Mouse (Mus musculus): ENCODE results near the gene Mindy4b-ps. TPM values are rescaled to one million over a fixed set of nuclear protein-coding genes. Genes with fewer than 3 reads are reported as not detected.

The Mindy4b-ps gene
- polyA plus RNA-seq, 1 experiment from 2014 or later, result not detected

GRCm38 (mm10) chr3:58798245-58798644 lies 23.9 kb downstream of the Mindy4b-ps start:
- Histone ChIP-seq H3K9me3 (ENCODE audit: control insufficient read depth, low read length) (no peaks in the 10 kb centered on the region), H3K27ac (ENCODE audit: low read depth, low read length) (no peak overlapping the region), H3K4me2 (no peak overlapping the region), H3K9ac (ENCODE audit: low read length) (no peak overlapping the region), H3K4me3 (ENCODE audit: low read depth, low read length) (no peak overlapping the region), H3K36me3 (ENCODE audit: control insufficient read depth, insufficient read depth, low read length) (no peaks in the 10 kb centered on the region), H3K27me3 (ENCODE audit: control insufficient read depth, insufficient read depth, low read length) (no peaks in the 10 kb centered on the region; the same call in 1 of the 2 replicates), H3K4me1 (ENCODE audit: control insufficient read depth, insufficient read depth, low read length) (no peaks in the 10 kb centered on the region)
- DNase-seq (ENCODE audit: low spot score, missing footprints), result no peak
- 86% methylated on average over 8 of the region's 8 CpGs for WGBS
- ATAC-seq (ENCODE audit: low FRiP score), result no peak

GRCm38 (mm10) chr3:58789473-58789872 lies 32.6 kb downstream of the Mindy4b-ps start:
- H3K27me3 ChIP-seq (ENCODE audit: control insufficient read depth, insufficient read depth, low read length), result no peaks in the 10 kb centered on the region; the same call in 1 of the 2 replicates
- H3K27ac ChIP-seq (ENCODE audit: low read depth, low read length), result no peak overlapping the region
- no peak overlapping the region for H3K9ac ChIP-seq (ENCODE audit: low read length)
- no peak overlapping the region for H3K4me2 ChIP-seq
- no peaks in the 10 kb centered on the region for H3K36me3 ChIP-seq (ENCODE audit: control insufficient read depth, insufficient read depth, low read length)
- no peaks in the 10 kb centered on the region for H3K9me3 ChIP-seq (ENCODE audit: control insufficient read depth, low read length)
- 63% methylated on average over 7 of the region's 7 CpGs for WGBS
- H3K4me3 ChIP-seq (ENCODE audit: low read depth, low read length), result no peak overlapping the region
- DNase-seq (ENCODE audit: low spot score, missing footprints) (no peak), ATAC-seq (ENCODE audit: low FRiP score) (no peak)
- no peaks in the 10 kb centered on the region for H3K4me1 ChIP-seq (ENCODE audit: control insufficient read depth, insufficient read depth, low read length)

GRCm38 (mm10) chr3:58789033-58789432 lies 33.1 kb downstream of the Mindy4b-ps start:
- no peaks in the 10 kb centered on the region for H3K36me3 ChIP-seq (ENCODE audit: control insufficient read depth, insufficient read depth, low read length)
- DNase-seq (ENCODE audit: low spot score, missing footprints) (no peak), ATAC-seq (ENCODE audit: low FRiP score) (no peak)
- 79% methylated on average over 5 of the region's 5 CpGs for WGBS
- no peak overlapping the region for H3K4me2 ChIP-seq
- no peaks in the 10 kb centered on the region for H3K27me3 ChIP-seq (ENCODE audit: control insufficient read depth, insufficient read depth, low read length)
- H3K4me3 ChIP-seq (ENCODE audit: low read depth, low read length), result no peak overlapping the region
- no peak overlapping the region for H3K9ac ChIP-seq (ENCODE audit: low read length)
- no peak overlapping the region for H3K27ac ChIP-seq (ENCODE audit: low read depth, low read length)
- H3K9me3 ChIP-seq (ENCODE audit: control insufficient read depth, low read length), result no peaks in the 10 kb centered on the region
- H3K4me1 ChIP-seq (ENCODE audit: control insufficient read depth, insufficient read depth, low read length), result no peaks in the 10 kb centered on the region

DNA sequence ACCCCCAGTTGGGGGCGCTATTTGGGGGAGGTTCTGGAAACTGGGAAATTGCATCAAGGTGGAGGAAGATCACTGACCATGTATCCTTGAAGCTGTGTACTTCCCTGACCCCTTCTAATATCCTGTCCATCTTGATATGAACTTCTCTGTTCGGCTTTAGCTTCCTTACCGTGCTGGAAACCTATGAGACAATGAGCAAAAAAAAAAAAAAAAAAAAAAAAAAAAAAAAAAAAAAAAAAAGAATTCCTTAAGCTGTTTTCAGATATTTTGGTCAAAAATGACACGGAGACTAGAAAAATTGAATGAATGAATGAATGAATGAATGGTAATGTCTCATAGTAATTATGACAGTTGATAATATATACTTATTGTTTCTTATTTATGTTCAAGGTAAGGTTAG lies 35.6 kb downstream of the Mindy4b-ps start:
- Histone ChIP-seq H3K4me3 (ENCODE audit: low read depth, low read length) (no peak overlapping the region), H3K27ac (ENCODE audit: low read depth, low read length) (no peak overlapping the region), H3K36me3 (ENCODE audit: control insufficient read depth, insufficient read depth, low read length) (no peaks in the 10 kb centered on the region), H3K27me3 (ENCODE audit: control insufficient read depth, insufficient read depth, low read length) (no peaks in the 10 kb centered on the region), H3K4me2 (no peak overlapping the region), H3K9me3 (ENCODE audit: control insufficient read depth, low read length) (no peaks in the 10 kb centered on the region), H3K9ac (ENCODE audit: low read length) (no peak overlapping the region), H3K4me1 (ENCODE audit: control insufficient read depth, insufficient read depth, low read length) (no peaks in the 10 kb centered on the region)
- no peak for ATAC-seq (ENCODE audit: low FRiP score)
- WGBS, result 74% methylated on average over 4 of the region's 4 CpGs
- DNase-seq (ENCODE audit: low spot score, missing footprints), result no peak

DNA sequence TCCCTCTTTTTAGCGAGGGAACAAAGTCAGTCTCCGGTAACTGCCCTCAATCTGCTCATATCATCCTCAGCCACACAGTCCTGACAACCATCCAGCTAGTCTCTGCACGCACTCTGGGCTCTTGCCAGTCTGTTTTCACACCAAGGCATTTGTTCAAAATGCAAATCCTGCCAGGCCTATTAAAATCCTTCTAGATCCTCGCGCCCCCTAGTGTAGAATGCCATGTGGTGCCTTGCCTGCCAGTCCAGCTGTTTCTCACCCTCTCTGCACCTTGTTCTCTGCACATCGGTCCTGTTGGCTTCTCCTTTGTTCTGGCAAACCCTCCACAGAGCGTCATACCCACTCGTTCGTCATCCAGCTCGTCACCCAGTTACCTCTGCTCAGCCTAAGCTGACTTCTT lies 36.2 kb downstream of the Mindy4b-ps start:
- no peak overlapping the region for H3K4me2 ChIP-seq
- no peak overlapping the region for H3K4me3 ChIP-seq (ENCODE audit: low read depth, low read length)
- no peak overlapping the region for H3K9ac ChIP-seq (ENCODE audit: low read length)
- peak; percentile 93 for DNase-seq (ENCODE audit: low spot score, missing footprints)
- ATAC-seq (ENCODE audit: low FRiP score), result peak; percentile 73; the same call in 1 of the 2 replicates
- H3K9me3 ChIP-seq (ENCODE audit: control insufficient read depth, low read length), result no peaks in the 10 kb centered on the region
- no peaks in the 10 kb centered on the region for H3K27me3 ChIP-seq (ENCODE audit: control insufficient read depth, insufficient read depth, low read length)
- H3K4me1 ChIP-seq (ENCODE audit: control insufficient read depth, insufficient read depth, low read length), result no peaks in the 10 kb centered on the region
- no peaks in the 10 kb centered on the region for H3K36me3 ChIP-seq (ENCODE audit: control insufficient read depth, insufficient read depth, low read length)
- H3K27ac ChIP-seq (ENCODE audit: low read depth, low read length), result no peak overlapping the region
- 30% methylated on average over 10 of the region's 10 CpGs for WGBS

GRCm38 (mm10) chr3:58784219-58785092 lies 37.7 kb downstream of the Mindy4b-ps start:
- H3K27ac ChIP-seq (ENCODE audit: low read depth, low read length), result no peak overlapping the region
- ATAC-seq (ENCODE audit: low FRiP score), result no peak
- no peaks in the 10 kb centered on the region for H3K9me3 ChIP-seq (ENCODE audit: control insufficient read depth, low read length)
- H3K9ac ChIP-seq (ENCODE audit: low read length), result no peak overlapping the region
- H3K4me3 ChIP-seq (ENCODE audit: low read depth, low read length), result no peak overlapping the region
- WGBS, result 38% methylated on average over 8 of the region's 8 CpGs
- H3K27me3 ChIP-seq (ENCODE audit: control insufficient read depth, insufficient read depth, low read length), result no peaks in the 10 kb centered on the region
- H3K36me3 ChIP-seq (ENCODE audit: control insufficient read depth, insufficient read depth, low read length), result no peaks in the 10 kb centered on the region
- peak; percentile 90 for DNase-seq (ENCODE audit: low spot score, missing footprints)
- H3K4me2 ChIP-seq, result no peak overlapping the region
- H3K4me1 ChIP-seq (ENCODE audit: control insufficient read depth, insufficient read depth, low read length), result no peaks in the 10 kb centered on the region

GRCm38 (mm10) chr3:58783602-58784218 lies 38.4 kb downstream of the Mindy4b-ps start:
- DNase-seq (ENCODE audit: low spot score, missing footprints) (no peak), ATAC-seq (ENCODE audit: low FRiP score) (no peak)
- Histone ChIP-seq H3K27ac (ENCODE audit: low read depth, low read length) (no peak overlapping the region), H3K4me2 (no peak overlapping the region), H3K36me3 (ENCODE audit: control insufficient read depth, insufficient read depth, low read length) (no peaks in the 10 kb centered on the region), H3K27me3 (ENCODE audit: control insufficient read depth, insufficient read depth, low read length) (no peaks in the 10 kb centered on the region), H3K9ac (ENCODE audit: low read length) (no peak overlapping the region), H3K9me3 (ENCODE audit: control insufficient read depth, low read length) (no peaks in the 10 kb centered on the region), H3K4me1 (ENCODE audit: control insufficient read depth, insufficient read depth, low read length) (no peaks in the 10 kb centered on the region), H3K4me3 (ENCODE audit: low read depth, low read length) (no peak overlapping the region)
- 54% methylated on average over 8 of the region's 8 CpGs for WGBS

DNA sequence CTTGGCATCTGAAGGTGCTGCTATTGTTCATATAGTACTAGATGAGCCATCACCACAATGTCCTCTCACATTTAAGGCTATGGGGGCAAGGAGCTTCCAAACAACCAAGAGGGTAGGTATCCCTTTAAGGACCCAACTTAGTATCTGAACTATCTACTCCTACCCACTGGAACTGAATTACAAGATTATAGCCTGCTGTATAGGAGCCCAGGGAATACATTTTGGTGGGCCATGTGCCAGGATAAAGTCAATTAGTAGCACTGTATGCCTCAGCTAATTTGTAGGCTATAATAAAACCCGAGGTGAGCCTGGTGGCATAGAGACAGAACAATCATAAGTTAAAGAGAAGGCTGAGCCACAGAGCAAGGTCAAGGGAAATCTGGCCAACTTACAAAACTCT lies 65.7 kb downstream of the Mindy4b-ps start:
- no peak for DNase-seq (ENCODE audit: low spot score, missing footprints)
- WGBS, result 76% methylated on average over 1 of the region's 1 CpGs
- Histone ChIP-seq H3K27ac (ENCODE audit: low read depth, low read length) (no peak overlapping the region), H3K27me3 (ENCODE audit: control insufficient read depth, insufficient read depth, low read length) (no peaks in the 10 kb centered on the region), H3K36me3 (ENCODE audit: control insufficient read depth, insufficient read depth, low read length) (no peaks in the 10 kb centered on the region), H3K4me3 (ENCODE audit: low read depth, low read length) (no peak overlapping the region), H3K9ac (ENCODE audit: low read length) (no peak overlapping the region), H3K4me1 (ENCODE audit: control insufficient read depth, insufficient read depth, low read length) (no peaks in the 10 kb centered on the region), H3K9me3 (ENCODE audit: control insufficient read depth, low read length) (no peaks in the 10 kb centered on the region), H3K4me2 (no peak overlapping the region)
- no peak for ATAC-seq (ENCODE audit: low FRiP score)

DNA sequence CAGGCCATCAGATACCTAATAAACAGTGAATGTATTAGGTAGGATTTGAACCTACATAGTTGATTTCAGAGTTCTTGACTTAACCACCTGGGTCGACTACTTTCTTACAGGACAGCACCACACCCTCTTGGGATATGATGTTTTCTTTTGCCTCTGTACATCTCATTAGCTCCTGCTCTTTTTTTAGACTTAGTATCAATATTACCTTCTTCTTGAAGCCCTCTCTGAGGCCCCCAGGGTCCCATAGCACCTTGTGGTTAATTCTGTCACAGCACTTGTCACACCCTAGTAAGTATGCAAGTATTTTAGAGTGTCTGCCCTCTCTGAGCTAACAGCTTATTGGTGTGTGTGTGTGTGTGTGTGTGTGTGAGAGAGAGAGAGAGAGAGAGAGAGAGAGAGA lies 66.3 kb downstream of the Mindy4b-ps start:
- Histone ChIP-seq H3K9ac (ENCODE audit: low read length) (no peak overlapping the region), H3K9me3 (ENCODE audit: control insufficient read depth, low read length) (no peaks in the 10 kb centered on the region), H3K4me3 (ENCODE audit: low read depth, low read length) (no peak overlapping the region), H3K4me1 (ENCODE audit: control insufficient read depth, insufficient read depth, low read length) (no peaks in the 10 kb centered on the region), H3K4me2 (no peak overlapping the region), H3K27ac (ENCODE audit: low read depth, low read length) (no peak overlapping the region), H3K27me3 (ENCODE audit: control insufficient read depth, insufficient read depth, low read length) (no peaks in the 10 kb centered on the region), H3K36me3 (ENCODE audit: control insufficient read depth, insufficient read depth, low read length) (no peaks in the 10 kb centered on the region)
- no peak for ATAC-seq (ENCODE audit: low FRiP score)
- 96% methylated on average over 1 of the region's 1 CpGs for WGBS
- no peak for DNase-seq (ENCODE audit: low spot score, missing footprints)
